Mouse (Mus musculus): ENCODE measurements around the gene Serpinb6a. TPM values are rescaled to one million over a fixed set of nuclear protein-coding genes. Genes with fewer than 3 reads are reported as not detected.
"Not testable (repeated sequence)": the region's sequence is repeated elsewhere in the genome, so short reads cannot be mapped to it uniquely, and the experiment has no call there.

Gene Serpinb6a
- total RNA-seq, 1 experiment from 2014 or later, result 541 TPM

DNA sequence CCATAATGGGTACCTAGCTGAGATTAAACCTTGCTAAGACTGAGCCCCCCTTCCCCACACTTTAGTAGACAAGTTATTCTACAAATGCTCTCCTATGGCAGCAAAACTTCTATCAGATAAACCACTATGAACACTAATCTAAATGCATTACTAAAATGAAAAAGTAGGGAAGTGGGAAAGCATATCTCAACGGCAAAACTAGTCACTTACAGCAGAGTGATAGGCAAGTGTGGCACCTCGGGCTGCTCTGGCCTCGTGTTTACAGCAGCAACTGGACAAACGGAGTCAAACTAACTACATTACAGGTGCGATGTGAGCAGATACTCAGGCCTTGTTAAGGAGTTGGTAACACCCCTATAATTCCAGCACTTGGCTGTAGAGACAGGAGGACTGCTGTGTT lies 13.0 kb downstream of the Serpinb6a start:
- DNase-seq, result no peak

DNA sequence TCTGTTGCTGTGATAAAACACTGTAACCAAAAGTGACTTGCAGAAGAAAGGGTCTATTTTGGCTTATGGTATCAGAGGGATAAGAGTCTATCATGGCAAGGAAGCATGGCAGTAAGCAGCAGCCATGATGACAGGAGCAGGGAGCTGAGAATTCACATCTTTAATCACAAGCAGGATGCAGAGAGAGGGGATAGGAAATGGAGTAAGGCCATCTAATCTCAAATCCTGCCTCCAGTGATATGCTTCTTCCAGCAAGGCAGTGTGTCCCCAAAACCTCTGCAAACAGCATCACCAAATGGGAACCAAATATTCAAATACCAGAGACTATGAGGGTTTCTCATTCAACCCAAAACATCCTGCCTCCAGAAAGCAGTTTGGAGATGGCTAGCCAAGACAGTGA lies 36.0 kb downstream of the Serpinb6a start:
- DNase-seq, result no peak

DNA sequence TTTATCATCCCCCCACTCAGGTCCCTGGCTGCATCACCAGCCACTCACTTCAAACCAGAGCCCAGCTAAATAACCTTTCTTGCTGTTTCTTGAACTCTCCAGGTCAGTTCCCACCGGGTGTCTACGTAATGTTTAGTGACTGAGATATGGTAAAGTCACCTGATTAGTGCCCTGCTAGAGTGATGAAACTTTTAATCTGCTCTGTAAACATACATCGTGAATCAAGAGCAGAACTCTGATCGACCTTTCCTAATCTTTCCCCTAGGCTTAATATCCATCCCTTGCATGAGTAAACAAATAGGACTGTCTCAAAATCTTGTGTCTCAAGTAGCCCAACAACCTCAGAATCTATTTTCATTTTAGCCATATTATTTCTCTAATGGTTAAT lies 36.6 kb downstream of the Serpinb6a start:
- DNase-seq, result no peak

DNA sequence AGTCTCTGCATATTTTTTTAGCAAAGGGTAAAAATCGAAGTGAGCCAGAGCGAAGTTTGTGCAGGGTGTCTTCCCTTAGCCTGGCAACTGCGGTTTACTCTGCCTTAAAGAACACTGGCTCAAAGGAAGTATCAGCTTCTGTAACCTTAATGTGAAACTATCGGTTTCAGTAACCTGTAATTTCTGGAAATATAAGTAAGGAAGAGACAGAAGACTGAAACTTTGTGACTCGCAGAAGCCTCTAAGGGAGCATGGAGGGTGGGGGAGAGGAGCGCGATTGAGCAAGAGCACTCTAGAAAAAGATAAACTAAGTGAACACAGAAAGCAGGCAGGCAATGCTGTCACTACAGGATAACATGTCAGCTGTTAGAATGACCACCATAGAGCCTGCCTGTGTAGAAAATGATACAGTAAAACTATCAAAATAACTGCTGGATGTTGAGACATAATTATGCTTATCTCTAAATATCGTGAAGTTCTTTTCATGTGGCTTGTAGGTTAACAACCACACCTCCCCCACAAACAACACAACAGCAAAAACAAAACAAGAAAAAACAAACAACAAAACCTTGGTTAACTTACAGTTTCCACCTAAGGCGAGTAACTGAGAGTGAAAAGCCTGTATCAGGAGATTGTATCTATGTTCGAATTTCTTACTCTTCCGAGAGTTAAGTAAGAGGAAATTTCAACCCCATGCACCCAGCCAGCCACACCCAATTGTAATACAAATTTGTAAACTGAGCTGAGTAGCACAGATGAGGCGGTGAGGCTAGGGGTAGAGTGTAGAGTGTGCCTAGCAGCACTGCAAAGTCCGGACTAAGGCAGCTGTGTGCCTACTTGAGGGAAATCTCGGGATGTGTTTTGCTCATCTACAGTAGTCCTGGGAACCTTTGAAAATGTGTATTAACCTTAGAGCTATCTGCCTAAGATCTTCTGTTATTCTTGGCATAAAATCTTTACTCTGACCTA lies 37.3 kb downstream of the Serpinb6a start:
- DNase-seq, result peak; percentile 11

DNA sequence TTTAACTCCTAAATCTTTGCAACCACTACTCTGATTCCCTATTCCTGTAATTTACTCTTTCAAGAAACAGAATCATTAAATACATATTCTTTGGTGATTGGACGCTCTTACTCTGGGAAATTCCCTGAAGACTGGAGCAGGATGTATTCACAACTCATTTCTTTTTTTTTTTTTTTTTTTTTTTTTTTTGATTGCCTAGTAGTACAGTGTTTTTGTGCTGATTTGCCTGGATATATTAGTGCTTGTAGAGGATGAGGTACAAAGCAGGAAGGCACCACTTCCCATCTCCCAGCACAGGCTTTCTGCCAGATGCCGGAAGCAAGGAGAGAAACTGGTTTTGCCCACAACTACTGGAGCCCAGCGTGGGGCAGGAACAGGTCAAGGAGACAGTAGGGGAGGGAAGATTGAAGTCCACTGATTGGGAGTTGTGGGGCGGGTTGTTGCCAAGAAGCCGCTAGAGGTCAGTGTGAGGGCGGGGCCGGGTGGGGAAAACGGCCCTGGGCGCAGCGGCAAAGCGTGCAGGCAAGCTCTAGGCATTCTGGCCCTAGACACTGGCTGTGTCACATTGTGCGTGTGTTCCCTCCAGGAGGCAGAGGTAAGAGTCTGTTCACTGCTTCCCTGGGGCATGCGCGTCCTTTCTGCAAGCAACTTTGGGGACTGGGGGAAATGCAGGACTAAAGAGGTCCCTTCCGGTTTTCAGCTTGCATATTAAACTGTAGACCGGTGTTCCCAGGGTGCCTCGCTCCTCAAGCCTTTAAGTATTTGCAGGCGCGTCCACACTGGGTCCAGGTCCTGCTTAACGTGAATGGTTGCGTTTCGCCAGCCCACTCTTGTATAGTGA lies 38.2 kb downstream of the Serpinb6a start, which contains the start of gene Nqo2:
Gene Nqo2, plus strand, starts transcription at position 482 of the 841 bp plus-strand sequence.
- DNase-seq, result peak; percentile 77

DNA sequence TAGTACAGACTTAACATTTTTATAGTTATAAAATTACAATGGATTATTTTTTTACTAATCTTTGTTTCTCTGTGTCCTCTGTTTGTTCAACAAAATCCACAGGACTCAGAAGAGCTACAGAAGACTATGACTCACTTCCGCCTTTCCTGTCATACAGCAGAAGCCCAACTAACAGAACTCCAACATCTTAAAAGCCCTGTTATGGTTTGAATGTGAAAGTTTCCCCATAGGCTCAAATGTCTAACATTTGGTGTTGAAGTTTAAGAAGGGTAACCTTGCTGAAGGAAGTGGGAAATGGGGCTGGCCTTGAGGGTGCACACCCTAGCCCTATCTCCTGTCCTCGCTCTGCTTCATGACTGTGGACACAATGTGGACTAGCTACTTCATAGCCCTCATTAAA lies 42.8 kb downstream of the Serpinb6a start:
- DNase-seq, result no peak

DNA sequence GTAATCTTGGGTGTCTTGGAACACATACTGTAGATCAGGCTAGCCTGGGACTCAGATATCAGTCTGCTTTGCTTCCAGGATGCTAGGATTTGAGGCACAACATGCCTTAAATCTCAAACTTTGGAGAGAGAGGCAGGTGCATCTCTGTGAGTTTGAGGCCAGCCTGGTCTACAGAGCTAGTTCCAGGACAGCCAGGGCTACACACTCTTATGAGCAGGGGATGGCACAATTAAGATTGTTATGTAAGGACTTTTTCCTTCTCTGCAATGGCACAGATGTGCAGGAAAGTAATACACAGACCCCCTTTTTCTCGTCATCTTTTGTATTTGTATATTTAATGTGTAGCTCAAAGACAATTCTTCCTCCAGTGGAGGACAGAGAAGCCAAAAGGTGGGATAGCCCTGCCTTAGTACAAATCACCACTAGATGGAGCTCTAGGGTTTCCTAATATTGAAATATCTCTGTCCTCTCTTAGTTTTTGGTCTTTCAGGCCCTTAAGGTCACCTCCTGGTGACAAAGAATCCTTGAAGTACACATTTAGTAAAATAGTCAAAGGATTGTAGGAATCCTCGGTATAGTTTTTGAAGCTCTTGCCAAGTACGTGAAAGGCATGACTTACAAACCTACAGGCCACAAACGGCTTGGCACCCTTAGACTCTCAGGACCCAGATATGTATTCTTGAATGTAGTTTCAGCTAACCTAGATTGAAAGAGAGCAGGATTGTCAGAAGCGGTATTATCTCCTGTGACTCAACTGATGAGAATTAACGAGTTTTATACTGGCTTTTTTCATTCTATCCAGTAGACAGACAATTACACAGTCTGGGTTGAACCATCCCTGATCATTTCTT lies 45.8 kb downstream of the Serpinb6a start:
- DNase-seq, result no peak

DNA sequence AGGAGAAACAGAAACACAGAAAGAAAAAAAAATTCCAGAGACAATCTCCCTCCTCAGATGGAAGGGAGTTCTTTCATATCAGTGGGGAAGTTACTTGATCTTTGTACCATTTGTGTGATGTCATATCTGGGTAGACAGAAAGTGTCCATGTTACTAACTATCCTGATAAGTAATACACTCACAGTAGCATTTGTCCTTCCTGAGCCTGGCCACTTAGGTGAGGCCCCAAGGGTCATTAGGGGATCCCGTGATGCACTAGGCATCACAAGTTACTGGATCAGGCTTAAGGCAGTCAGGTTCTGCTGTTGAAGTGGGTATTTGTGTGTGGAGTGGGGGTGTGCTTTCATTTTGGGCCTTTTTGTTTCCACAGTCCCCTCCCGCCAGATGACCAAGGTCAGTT lies 49.6 kb downstream of the Serpinb6a start:
- no peak for DNase-seq

DNA sequence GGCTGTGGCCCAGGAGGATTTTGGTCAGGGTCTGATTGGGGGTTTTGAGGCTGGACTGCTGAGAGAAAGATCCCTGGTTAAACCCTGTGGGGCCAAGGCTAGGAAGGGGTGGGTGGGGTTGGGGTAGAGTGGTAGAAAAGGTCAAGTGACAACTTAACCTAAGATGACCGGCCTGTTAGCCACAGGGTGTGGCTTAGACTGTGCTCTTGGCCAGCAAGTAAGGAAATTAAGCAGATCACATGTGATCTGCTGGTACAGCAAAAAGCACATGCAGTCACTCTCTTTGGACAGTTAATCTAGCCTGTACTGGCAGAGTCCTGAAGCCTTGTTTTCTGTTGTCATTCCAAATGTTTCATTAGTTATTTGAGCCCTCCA lies 50.5 kb downstream of the Serpinb6a start:
- peak; percentile 17 for DNase-seq

DNA sequence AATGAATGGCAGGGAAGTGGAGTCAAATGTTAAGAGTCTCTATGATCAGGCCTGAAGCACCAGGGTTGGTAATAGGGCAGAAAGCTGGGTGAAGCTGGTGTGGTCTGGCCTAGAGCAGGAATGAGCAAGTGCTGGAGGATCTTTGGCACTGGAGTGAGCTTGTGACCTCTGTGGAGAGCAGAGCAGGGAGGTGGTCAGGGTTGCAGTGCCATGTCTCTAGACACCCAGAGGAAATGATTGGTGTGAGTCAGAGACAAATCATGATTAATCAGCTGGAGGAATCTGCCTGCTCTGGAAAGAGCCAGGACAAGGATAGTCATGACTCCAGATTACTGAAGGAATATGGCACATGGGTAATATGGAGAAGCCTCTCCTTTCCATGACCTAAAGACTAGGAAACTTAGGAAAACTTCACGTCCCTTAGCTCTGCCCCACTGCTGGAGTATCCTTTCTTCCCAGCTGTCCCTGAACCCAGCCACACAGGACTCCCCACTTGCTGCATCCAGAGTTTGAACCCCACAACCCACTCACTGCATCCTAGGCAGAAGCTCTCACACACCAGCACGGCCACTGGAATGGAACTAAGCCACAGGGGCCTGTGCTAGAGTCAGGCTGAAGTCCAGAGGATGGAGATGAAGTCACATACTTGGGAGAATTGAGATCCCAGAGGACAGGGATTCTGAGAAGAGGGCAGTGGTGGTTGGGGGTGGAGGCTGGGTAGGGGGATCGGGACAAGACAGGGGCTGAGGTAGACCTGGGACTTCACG lies 51.1 kb downstream of the Serpinb6a start:
- peak; percentile 55 for DNase-seq

DNA sequence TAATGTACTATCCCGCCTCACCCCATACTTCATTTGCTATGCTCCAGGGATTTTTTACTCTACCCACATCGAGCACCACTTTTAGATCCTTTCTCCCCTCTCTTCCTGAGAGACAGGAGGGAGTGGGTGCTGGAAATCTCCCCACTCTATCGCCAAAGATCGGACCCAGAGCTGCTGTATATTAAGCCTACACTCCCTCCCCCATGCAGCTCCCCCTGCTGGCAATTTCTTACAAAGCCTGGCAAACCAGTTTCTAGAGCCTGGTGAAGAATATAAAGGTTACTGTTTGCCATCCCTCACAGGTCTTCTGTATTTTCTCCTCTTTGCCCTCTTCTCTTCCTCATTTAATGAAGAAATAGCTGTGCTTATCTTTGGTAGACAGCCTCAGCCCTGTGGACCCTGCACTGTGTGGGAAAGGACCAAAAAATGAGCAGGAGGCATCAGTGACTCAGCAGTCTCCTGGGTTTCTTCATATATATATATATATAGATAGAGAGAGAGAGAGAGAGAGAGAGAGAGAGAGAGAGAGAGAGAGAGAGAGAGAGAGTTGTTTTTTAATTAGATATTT lies 60.3 kb downstream of the Serpinb6a start:
- peak; percentile 46 for DNase-seq

DNA sequence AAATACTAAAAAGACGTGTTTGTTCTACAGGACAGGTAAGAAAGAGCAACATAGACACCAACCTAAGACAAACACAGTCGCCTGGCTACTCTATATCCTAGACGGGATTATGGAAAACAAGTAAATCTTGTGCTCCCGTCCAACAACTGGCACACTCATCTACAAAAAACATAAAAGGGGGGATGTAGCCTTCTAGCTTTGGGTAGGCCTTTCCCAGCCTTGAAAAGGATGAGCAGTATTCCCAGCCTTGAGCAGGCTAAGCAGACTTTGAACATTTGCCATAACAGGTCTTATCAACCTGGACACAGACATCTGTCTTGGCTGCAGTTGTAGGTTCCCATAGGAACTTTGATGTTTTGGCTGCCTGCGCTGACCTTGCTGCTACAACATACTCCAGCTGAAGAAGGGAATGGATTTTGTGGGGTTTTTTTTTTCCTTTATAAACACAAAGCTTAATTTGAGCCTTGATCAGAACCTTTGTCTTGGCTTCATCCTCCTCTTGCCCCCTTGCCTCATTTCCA lies 61.2 kb downstream of the Serpinb6a start:
- DNase-seq, result no peak

DNA sequence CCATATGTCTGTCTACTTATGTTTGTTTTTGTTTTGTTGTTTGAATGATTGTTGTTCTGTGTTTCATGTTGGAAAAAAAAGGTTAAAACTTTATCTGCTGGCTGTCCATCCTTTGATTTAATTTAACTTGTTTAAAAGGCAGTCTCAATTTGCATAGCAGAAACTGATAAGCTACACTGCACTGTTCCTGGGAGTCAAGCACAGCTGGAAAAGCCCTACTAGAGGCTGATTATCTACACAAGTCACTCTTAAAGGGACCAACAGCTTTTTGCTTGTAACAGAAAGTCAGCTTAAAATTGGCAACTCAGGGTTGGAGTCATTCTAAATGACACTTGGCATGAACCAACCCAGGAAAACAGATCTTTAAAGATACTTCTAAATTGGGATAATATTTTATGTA lies 65.0 kb downstream of the Serpinb6a start:
- DNase-seq, result not testable (repeated sequence)

DNA sequence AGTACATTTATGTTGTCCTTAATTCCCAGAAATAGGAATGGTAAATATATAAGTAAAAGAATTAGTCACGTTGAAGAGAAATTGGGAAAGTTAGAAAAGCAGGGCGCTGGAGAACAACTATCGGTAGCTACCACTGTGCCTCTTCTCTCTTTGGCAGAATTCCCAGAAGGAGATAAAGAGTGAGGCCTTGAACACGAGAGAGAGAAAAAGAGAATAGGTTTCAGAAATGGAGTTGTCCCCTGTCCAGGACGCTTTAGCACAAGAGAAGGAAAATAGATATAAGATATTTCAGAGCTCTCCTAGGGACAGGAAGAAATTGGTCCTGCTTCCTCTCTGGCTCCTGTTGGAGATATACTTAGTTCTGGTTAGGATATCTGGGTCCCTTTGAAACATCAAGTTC lies 65.4 kb downstream of the Serpinb6a start:
- no peak for DNase-seq

DNA sequence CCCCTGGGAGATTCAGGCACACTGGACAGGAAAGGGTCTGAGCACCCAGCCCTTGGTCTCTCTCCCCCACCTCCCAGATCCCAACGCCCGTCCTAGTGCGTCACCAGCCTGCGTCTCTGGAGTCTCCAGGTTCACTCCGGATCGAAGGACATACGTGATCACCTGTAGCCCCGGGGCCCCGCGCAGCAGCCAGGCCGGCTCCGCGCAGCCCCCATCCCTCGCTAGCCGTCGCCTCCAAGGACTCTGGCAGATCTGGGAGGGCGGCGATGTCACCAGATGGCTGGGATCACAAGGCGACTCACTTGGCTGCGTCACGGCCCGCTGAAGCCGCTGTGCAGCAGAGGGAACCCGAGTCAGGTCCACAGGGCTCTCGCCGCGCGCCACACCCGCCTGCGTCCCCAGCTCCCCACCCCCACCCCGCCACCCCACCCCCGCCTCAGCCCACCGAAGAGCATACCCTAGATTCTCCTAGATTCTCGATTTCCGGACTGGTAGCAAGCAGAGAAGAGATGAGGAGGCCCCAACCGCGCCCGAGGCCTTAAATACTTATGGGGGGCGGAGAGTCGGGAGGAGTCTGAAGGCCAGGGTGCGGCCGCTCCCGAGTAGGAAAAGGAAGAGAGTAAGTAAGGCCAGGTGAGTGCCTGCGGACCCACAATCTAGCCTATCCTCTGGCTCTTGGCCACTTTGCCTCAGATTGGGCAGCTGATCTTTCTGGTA lies 67.0 kb downstream of the Serpinb6a start:
- DNase-seq, result peak; percentile 69

DNA sequence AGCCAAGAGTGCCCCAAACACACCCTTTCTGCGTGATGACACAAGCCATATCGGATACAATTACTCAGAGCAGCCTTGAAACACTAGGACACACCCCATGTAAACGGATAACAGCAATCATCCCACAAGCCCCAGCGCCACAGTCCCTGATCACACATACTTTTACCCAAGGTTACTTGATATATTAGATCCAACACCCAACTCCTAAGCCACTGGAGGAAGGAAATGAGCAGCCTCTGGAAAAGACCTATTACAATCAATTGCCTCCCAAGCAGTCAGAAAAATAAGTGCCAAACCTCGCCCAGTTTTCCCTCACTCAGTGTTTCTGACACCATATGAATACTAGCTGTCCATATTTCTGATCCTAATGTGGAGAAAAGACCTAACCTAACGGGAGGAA lies 67.9 kb downstream of the Serpinb6a start:
- DNase-seq, result peak; percentile 45

DNA sequence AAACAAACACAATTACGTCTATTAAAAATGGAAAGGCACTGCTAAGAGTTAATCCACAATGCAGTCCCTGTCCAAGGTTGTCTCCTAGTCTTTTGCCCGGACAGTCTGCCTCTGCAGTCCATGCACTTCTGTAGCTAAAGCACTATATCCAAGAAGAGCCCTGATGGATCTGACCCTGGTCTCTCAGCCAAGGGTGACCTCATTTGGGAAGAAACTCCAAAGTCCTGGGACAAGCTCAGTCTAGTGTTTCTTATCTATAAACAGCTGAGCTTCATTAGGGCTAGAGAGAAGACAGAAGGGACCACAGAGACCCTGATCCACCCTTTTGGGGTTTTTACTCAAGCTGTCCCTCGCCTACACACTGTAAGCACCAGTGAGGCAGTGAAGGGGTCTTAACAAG lies 71.7 kb downstream of the Serpinb6a start:
- no peak for DNase-seq

DNA sequence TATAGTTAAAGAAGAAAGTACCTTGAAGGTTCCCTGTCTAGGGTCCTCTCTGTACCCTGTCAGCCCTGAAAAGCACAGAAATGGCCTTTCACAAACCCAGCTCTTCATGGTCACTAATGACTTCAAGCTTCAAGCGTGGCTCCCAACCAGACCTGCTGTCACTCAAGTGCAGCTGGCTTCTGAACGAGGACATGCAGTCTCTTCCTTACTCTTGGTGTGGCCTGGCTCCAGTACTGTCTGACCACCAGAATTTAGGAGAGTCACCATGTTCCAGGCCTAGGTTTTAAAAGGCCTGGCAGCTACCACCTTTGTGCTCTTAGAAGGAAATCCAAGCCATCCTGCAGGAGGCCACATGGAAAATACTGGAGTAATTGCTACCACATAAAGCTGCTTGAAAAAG lies 72.3 kb downstream of the Serpinb6a start:
- DNase-seq, result no peak

DNA sequence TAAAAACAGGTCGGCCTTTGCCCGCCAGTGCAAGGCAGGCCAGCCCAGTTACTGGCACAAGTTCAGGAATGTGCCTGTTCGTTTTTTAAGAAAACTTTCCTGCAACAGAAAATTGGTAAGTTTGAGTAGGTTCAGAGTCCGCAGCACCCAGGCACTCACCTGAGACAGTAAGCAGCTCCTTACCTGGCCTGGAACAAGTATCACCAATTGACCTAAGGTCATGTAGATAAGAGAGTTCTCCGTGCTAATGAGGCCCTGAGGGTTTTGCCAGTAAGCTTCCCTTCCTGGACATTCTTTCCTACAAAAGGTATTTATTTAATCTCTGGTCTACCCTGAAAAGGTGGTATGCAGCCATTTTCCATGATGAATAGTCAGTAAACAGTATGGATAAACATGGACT lies 80.9 kb downstream of the Serpinb6a start:
- DNase-seq, result no peak

DNA sequence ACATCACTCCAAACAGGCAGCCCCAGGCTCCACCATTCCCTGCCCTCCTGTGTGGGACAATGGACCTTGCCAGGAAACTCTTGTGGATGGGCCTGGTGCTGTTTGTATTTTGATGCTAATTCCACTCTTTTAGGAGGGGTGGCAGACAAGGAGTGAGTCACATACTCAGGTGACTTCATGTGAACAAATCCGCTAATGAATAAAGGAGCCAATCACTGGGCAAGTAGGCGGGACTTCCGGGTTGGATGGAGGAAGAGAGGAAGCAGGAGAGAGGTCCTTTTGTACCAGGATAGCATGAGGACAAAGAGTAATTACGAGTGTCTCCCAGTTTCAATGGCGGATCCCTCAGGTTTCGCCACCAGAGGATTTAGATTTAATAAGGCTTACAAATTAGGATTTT lies 81.6 kb downstream of the Serpinb6a start:
- DNase-seq, result no peak
